Mouse (Mus musculus) thymus, postnatal 0 days (tissue): ENCODE results near the gene Pex3. TPM values are rescaled to one million over a fixed set of nuclear protein-coding genes. Genes with fewer than 3 reads are reported as not detected.
"Not testable (repeated sequence)": the region's sequence is repeated elsewhere in the genome, so short reads cannot be mapped to it uniquely, and the experiment has no call there.

Source experiments
- DNase-seq: peaks from one replicate; pipeline ENCODE4 v3.0.0-alpha.2; 2015; ENCODE audit warnings: low spot score
- polyA plus RNA-seq: library from polyadenylated mRNA; unstranded; fragments of >200 nt; fragmentation: Nextera tagmentation; extraction: Ambion mirVana; gene quantifications from 2 replicates; pipeline ENCODE4 v1.2.1, GENCODE M21; 2015

Pex3 gene
- polyA plus RNA-seq, 1 experiment from 2014 or later = 24.6 TPM

DNA sequence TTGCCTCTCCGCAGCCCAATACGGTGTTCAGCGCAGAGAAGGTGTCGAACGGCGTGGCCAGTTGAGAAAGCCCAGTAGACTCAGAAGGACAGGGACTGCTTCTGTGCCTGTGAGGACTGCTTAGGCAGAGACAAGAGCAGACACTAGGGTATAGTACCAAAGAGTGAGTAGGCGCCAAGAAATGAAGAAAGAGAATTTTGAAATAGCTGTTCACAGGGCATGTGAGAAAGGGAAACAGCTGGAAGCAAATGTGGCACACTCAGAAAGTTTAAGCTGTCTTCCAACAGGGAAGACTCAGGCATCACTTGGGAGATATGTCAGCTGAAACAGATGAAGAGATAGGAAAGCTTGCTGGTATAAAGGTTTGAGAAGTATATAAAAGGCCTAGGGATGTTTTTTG lies 16.2 kb downstream of the Pex3 start:
- no peak for DNase-seq

DNA sequence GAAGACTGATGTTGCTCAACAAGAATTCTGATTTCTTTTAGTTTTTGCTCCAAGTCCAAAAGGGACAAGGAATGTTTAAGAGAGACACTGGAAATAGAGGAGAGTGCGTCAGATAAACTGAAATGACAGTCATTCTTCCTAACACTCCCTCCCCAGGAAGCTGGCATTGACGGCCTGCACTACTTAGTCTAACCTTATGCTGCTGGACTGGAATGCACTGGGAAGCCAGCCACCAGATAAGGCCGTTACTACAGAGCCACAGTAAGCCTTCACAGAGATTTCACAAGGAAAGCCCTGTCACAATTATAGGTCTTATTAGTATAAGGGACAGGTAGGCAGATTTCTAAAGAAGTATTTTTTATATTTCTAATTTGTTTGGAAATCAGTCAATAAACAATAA lies 18.2 kb downstream of the Pex3 start:
- no peak for DNase-seq

DNA sequence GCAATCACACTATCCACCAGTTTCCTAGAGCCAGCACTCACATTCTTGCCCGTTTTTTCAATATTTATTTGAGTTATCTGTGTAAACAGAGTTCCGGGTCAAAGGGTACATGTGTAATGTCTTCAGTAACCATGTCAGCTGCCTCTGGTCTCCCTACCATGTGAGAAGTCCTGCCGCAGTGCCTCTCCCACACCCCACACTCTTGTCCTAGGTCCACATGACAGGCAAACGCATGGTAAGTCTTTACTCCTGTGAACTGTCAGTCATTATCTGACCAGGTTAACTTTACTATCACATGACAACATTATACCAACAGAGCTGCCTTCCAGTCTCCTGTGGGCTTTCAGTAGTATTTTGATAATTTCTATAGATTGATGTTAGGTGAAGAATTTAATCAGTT lies 24.8 kb downstream of the Pex3 start:
- no peak for DNase-seq

DNA sequence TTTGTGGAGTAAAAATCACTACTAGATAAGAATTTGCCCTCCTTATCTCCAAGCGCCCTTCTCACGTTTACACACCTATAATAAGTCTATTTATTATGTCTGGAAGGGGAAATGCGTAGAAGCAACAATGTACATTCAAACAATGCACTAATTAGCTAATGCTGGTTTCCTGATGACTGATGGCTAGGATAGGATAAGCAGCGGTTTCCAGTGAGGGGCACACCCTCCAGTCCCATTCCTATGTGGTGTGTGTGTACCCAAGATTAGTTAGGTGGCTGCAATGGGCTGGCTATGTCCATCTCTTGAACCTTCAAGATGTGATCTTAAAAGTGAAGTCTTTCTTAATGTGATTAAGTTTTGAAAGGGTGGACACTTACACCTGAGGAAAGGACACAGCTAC lies 31.1 kb downstream of the Pex3 start:
- no peak for DNase-seq

DNA sequence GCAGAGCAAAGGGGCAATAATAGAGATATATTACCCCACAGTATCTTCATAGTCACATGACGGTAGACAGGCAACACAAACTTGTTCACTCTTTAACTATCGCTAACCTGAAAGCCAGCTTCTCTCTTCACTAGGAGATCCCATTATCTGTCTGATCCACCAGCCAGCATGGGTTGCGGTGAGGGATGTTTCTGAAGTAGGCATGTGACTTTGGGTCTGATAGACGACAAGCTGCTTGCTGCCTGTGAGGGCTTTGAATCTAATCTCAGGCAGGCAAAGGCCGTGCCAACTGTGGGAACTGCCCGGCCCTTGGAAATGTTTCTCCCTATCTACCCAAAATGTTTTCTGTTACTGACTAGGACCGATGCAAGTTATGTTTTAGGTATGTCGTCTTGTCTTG lies 50.6 kb downstream of the Pex3 start:
- DNase-seq = no peak

DNA sequence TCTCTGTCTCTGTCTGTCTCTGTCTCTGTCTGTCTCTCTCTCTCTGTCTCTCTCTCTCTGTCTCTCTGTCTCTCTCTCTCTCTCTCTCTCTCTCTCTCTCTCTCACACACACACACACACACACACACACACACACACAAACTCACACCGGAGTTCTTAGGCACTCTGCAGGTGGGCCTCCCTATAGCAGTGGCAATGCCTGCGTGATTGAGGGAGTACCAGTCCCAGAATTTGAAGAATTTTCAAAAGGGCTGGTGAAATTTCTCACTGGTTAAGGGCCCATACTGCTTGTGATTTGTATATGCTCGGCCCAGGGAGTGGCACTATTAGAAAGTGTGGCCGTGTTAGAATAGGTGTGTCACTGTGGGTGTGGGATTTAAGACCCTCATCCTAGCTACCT lies 51.4 kb downstream of the Pex3 start:
- not testable (repeated sequence) for DNase-seq

DNA sequence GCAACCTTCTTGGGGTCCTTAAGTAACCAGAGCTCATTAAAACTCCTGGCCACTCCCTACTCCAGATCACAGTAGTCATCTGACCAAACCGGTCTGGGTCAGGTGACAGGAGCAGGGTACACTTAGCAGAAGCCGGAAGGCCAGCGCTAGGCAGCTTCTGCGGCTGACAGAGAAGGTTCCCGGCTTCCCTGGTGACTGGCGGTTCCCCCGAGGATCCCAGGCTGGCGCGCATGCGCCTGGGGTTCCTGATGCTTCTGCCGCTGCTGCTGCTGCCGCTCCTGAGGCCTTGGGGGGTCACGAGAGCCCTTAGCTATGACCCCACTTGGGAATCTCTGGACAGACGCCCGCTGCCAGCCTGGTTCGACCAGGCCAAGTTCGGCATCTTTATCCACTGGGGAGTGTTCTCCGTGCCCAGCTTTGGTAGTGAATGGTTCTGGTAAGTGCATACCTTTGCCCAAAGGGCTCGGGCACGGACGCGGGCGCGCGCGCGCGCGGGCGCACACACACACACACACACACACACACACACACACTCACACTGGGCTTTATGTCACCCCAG lies 51.9 kb downstream of the Pex3 start:
- peak; percentile 90 for DNase-seq

DNA sequence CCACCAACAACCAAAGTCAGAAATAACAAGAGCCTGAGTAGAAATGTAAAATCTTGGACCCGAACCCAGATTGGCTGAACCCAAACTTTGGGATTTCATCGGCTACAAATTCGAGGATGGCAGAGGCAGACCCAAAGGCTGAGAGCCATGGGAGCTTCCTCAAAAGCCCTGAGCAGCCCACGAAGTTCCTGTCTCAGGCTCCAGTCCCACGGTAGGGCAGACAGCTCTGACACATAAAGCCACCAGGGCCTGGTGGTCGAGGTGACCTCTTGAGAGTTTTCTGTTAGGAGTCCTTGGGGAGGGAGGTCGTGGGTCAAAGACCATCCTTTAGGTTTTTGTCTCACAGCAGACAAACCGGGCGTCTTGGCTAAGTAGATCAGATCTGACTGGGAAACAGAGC lies 52.5 kb downstream of the Pex3 start:
- no peak for DNase-seq

DNA sequence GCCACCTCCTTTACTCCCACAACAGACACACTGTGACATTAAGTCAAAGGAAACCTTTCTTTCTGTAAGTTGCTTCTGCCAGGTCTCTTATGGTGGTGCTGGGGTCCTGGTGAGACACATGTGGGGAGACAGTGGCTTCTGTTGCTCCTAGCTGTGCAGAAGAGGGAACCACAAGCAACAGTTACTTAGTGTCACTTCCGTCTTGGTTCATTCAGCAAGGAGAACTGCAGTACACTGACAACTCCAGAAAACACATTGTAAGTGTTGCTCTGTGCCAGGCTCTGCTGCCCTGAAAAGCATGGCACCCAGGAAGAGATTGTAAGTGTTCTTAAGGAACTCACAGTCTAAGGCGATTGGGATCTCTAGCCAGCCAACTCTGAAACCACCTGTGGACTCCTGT lies 53.6 kb downstream of the Pex3 start, which contains the start of gene Fuca2:
Fuca2 (plus strand) TSS at position 210 of the 400 bp plus-strand sequence.
- peak; percentile 58 for DNase-seq

DNA sequence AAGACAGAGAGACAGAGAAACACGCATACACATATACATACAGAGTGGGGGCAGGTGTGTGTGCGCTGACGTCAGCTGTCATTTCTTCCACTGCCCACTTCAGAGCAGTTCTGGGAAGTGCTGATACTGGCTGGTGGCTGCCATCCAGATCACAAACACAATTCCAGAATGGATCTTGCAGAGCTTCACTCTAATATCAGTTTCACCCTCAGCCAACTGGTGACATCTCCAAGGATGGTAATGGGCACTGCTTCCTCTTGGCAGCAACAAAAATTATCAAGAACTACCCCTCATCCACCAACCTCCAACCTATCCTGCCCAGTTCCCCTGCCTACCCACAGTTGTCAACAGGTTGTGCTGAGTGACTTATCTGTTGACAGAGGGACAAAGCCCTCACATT lies 56.6 kb downstream of the Pex3 start:
- no peak for DNase-seq

DNA sequence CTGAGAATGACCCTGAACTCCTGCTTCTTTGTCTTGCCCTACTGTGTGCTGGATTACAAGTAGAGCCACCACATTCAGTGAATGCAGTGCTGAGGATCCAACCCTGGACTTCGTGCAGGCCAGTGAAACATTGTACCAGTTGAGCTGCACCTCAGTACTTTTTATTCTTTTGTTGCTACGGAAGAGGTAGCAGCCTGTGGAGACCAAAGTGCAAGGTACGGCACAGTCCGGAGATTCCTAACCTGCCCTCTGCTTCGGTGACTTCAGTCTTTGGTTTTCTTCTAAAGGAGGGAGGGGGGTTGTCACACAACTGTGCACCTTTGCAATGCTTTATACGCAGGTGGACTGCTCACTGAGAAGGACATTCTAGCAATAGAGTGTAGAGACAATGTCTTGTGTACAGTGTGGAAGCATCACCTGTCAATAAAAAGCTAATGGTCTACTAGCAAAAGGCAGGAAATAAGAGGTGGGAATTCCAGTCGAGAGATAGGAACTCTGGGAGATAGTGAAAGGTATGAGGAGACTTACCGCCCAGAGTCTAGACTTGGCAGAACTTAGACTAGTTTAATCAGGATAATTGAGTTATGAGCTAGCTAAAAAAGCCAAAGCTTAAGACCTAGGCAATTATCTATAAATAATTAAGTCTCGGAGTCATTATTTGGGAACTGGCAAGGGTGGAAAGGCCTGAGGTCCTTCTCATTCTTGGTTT lies 58.8 kb downstream of the Pex3 start:
- DNase-seq = no peak

DNA sequence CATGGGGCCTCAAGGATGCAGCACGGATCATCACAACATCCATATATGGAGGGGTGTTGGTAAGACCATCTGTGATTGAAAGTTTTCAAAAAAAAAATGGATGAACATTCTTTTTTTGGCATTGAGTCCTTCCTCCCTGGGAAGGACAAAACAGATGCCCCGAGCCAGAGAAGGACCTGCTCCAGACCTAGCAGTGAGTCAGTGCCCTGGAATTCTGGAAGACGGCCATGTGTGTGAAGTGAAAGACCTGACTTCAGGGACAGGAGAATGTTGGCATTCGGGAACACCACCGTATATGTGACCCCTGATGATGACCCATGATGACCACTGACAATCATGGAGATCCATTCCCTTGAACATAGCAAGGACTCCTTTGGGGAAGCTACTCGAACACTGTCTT lies 63.3 kb downstream of the Pex3 start:
- no peak for DNase-seq

DNA sequence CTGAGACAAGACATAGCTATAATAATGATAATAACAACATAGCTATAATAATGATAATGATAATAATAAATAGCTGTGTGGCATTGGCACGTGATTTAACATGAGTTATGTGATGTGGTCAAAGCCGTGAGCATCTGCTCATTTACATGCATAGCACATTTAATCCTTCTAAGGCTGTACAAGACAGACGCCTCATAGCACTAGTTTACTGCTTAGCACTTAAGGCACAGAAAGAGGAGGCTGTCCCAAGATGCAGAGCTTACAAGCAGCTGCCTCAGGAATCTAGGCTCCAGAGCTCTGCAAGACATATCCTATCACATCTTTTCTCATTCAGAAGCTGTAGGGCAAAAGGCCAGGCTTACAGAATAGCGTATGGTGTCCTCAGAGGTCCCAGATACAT lies 67.0 kb downstream of the Pex3 start:
- DNase-seq = no peak

DNA sequence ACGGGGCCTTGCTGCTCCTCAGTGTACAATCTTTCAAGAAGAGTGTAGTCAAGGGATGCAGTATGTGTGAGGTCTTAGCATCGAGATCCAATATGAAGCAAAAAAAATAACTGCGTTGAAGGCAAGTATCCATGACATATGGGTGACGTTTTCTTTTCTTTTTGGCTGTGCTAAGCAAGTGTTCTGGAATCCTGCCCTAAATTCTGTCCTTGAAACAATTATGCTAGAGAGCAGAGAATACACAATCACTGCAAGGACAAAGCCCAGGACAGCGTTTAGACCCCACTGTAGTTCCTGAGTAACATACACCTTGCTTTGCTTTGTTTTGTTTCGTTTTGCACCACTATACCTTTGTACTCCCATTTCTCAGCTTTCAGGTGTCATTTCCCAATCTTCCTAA lies 73.6 kb downstream of the Pex3 start:
- DNase-seq = no peak

DNA sequence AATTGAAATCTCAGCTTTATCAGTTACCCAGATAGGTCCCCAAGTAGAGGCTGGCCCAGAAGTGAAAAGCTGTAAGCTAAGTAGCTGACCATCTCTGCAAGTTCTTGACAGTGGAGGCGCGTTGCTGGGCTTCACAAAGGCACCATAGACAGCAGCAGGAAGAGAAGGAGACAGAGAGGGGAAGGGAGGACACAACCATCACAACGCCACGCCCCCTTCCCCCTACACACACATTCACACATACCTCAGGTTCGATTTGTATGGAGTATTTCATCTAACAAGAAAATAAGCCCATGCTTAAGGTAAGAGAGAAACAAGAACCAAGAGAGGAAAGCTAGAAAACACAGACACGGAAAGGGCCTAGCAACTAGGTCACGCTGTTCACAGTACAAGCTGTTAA lies 77.8 kb downstream of the Pex3 start:
- DNase-seq = peak; percentile 33

DNA sequence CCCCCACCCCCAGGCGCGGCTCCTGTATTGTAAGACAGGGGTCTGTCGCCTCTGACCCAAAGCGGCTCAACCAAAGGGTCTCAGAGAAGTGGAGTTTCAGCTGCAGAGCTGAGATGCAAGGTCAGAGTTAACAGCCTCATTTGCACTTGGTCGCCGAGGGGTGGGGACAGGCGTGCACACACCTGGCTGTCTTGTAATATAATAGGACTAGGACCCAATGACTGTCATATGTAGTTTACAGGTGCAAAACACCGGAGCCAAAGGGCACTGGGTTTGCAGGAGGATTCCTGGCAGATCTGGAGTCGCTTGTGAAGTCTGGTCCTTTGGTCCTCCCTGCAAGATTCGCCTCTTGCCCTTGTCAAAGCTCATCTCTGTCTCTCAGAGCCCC lies 78.4 kb downstream of the Pex3 start:
- no peak for DNase-seq

Other genes with a start within 250 kb of the Pex3 start
- 6.8 and 7.0 TPM in 2 replicates for gene Phactr2, start 78.7 kb downstream of the Pex3 start, polyA plus RNA-seq
- gene Fuca2, start 53.6 kb downstream of the Pex3 start, polyA plus RNA-seq = 50.9 and 53.1 TPM in 2 replicates
- 6.7 and 6.9 TPM in 2 replicates for gene Adat2, start 248 bp downstream of the Pex3 start, polyA plus RNA-seq